Mouse (Mus musculus) kidney, embryonic 16.5 days (tissue): ENCODE data around the gene Add2. TPM values are rescaled to one million over a fixed set of nuclear protein-coding genes. Genes with fewer than 3 reads are reported as not detected.
"Not testable (repeated sequence)": the region's sequence is repeated elsewhere in the genome, so short reads cannot be mapped to it uniquely, and the experiment has no call there.

ENCODE experiments used
- ATAC-seq: fragments of 200-750 bp; cut with Nextera tagmentation; 2 replicates; pipeline ENCODE4 v1.8.0; 2017; ENCODE audit warnings: moderate TSS enrichment; ENCODE audit not compliant: low FRiP score, low TSS enrichment
- H3K27ac ChIP-seq: fragments of 300-500 bp; sonication (generic); 2 replicates; pipeline ENCODE4 v1.5.1; 2014; ENCODE audit warnings: low read length
- H3K27me3 ChIP-seq: fragments of 300-500 bp; sonication (generic); 2 replicates; pipeline ENCODE4 v1.6.1; 2014; ENCODE audit warnings: low read length, control low read depth, mixed read lengths; ENCODE audit not compliant: insufficient read depth
- H3K36me3 ChIP-seq: fragments of 300-500 bp; sonication (generic); 2 replicates; pipeline ENCODE4 v1.6.1; 2014; ENCODE audit warnings: low read length, control low read depth, mixed read lengths; ENCODE audit not compliant: insufficient read depth
- H3K4me1 ChIP-seq: fragments of 300-500 bp; sonication (generic); 2 replicates; pipeline ENCODE4 v1.6.1; 2014; ENCODE audit warnings: low read length, control low read depth, mixed read lengths; ENCODE audit not compliant: insufficient read depth
- H3K4me2 ChIP-seq: fragments of 300-500 bp; sonication (generic); replicated peaks from 2 replicates; pipeline ENCODE4 v1.6.1; 2014; ENCODE audit warnings: low read depth, low read length
- H3K4me3 ChIP-seq: fragments of 300-500 bp; sonication (generic); 2 replicates; pipeline ENCODE4 v1.5.1; 2014; ENCODE audit warnings: mild to moderate bottlenecking, low read length
- H3K9ac ChIP-seq: fragments of 300-500 bp; sonication (generic); replicated peaks from 2 replicates; pipeline ENCODE4 v1.6.1; 2014; ENCODE audit warnings: low read length
- H3K9me3 ChIP-seq: fragments of 300-500 bp; sonication (generic); 2 replicates; pipeline ENCODE4 v1.6.1; 2016; ENCODE audit warnings: low read length, control low read depth
- WGBS: fragments of 180-500 bp; shearing (Covaris S2); extraction: QIAGEN DNeasy Blood & Tissue Kit; methylation state at CpG from one replicate; pipeline ENCODE4 v1.1.7; 2014; 5-methylcytosine and 5-hydroxymethylcytosine counted together
- polyA plus RNA-seq: library from polyadenylated mRNA; unstranded; fragments of >200 nt; fragmentation: Nextera tagmentation; extraction: Ambion mirVana; gene quantifications from 2 replicates; pipeline ENCODE4 v1.2.1, GENCODE M21; 2015

Add2 gene
- polyA plus RNA-seq, result 5.0 and 6.0 TPM in 2 replicates

- peak within 1 kb of the TSS; percentile 70 for H3K4me2 ChIP-seq
- no peaks in the 10 kb centered on the region for H3K9me3 ChIP-seq
- no peak within 1 kb of the TSS for H3K27ac ChIP-seq
- H3K4me3 ChIP-seq, result peak within 1 kb of the TSS; percentile 43
- peaks cover 12% of the 10 kb centered on the region for H3K27me3 ChIP-seq
- no peaks in the 10 kb centered on the region for H3K36me3 ChIP-seq
- peak; percentile 61 for ATAC-seq
- WGBS, result under 1% methylated on average over 53 of the region's 56 CpGs
- peak within 1 kb of the TSS; percentile 47 for H3K9ac ChIP-seq
- no peaks in the 10 kb centered on the region for H3K4me1 ChIP-seq
Observed at GRCm38 (mm10) chr6:86028601-86029322, at the start of gene Add2. Gene Add2 (plus strand): TSS chr6:86028681.

GRCm38 (mm10) chr6:85978736-85979135 lies 49.7 kb upstream of the Add2 start:
- H3K9me3 ChIP-seq, H3K4me2 ChIP-seq, H3K4me1 ChIP-seq, H3K27ac ChIP-seq, H3K9ac ChIP-seq, ATAC-seq, H3K36me3 ChIP-seq, H3K4me3 ChIP-seq, H3K27me3 ChIP-seq: not testable (repeated sequence)
- WGBS, result 87% methylated on average over 4 of the region's 4 CpGs

- no peak overlapping the region for H3K4me3 ChIP-seq
- WGBS, result 79% methylated on average over 8 of the region's 8 CpGs
- no peaks in the 10 kb centered on the region for H3K9me3 ChIP-seq
- H3K27ac ChIP-seq, result no peak overlapping the region
- no peaks in the 10 kb centered on the region for H3K36me3 ChIP-seq
- no peak overlapping the region for H3K9ac ChIP-seq
- no peaks in the 10 kb centered on the region for H3K4me1 ChIP-seq
- H3K4me2 ChIP-seq, result no peak overlapping the region
- H3K27me3 ChIP-seq, result no peaks in the 10 kb centered on the region
- no peak for ATAC-seq
Observed at GRCm38 (mm10) chr6:85984351-85984750, 44.1 kb upstream of the Add2 start.

- not testable (repeated sequence) for H3K9ac ChIP-seq, H3K9me3 ChIP-seq, H3K4me3 ChIP-seq, ATAC-seq, H3K4me2 ChIP-seq, H3K27ac ChIP-seq, H3K4me1 ChIP-seq, H3K36me3 ChIP-seq, H3K27me3 ChIP-seq
- 83% methylated on average over 5 of the region's 5 CpGs for WGBS
Observed at GRCm38 (mm10) chr6:85989570-85989969, 38.9 kb upstream of the Add2 start.

- H3K9me3 ChIP-seq, ATAC-seq, H3K4me2 ChIP-seq, H3K27ac ChIP-seq, H3K4me3 ChIP-seq, H3K4me1 ChIP-seq, H3K36me3 ChIP-seq, H3K27me3 ChIP-seq, H3K9ac ChIP-seq: not testable (repeated sequence)
- WGBS, result 84% methylated on average over 5 of the region's 5 CpGs
Observed at GRCm38 (mm10) chr6:85990774-85991173, 37.7 kb upstream of the Add2 start.

GRCm38 (mm10) chr6:86003405-86003925 lies 25.0 kb upstream of the Add2 start:
- 75% methylated on average over 18 of the region's 18 CpGs for WGBS
- H3K36me3 ChIP-seq, result no peaks in the 10 kb centered on the region

GRCm38 (mm10) chr6:86004271-86005148 lies 24.0 kb upstream of the Add2 start:
- Histone ChIP-seq H3K4me3 (no peak overlapping the region), H3K27me3 (no peaks in the 10 kb centered on the region), H3K4me1 (peaks cover 3% of the 10 kb centered on the region; the same call in 1 of the 2 replicates), H3K27ac (no peak overlapping the region), H3K4me2 (peak overlapping the region; percentile 35; the same call in 1 of the 2 replicates), H3K36me3 (no peaks in the 10 kb centered on the region), H3K9ac (no peak overlapping the region), H3K9me3 (no peaks in the 10 kb centered on the region)
- WGBS, result 13% methylated on average over 18 of the region's 18 CpGs
- ATAC-seq, result peak; percentile 93

More at GRCm38 (mm10) chr6:86003405-86003925, 25.0 kb upstream of the Add2 start:
- no peak overlapping the region for H3K9ac ChIP-seq
- H3K4me3 ChIP-seq, result no peak overlapping the region
- no peak overlapping the region for H3K27ac ChIP-seq
- ATAC-seq, result no peak
- H3K4me2 ChIP-seq, result no peak overlapping the region
- no peaks in the 10 kb centered on the region for H3K9me3 ChIP-seq
- H3K4me1 ChIP-seq, result peaks cover 3% of the 10 kb centered on the region; the same call in 1 of the 2 replicates
- H3K27me3 ChIP-seq, result no peaks in the 10 kb centered on the region

- Histone ChIP-seq H3K4me3 (no peak overlapping the region), H3K27ac (no peak overlapping the region), H3K4me1 (no peaks in the 10 kb centered on the region), H3K36me3 (no peaks in the 10 kb centered on the region), H3K27me3 (no peaks in the 10 kb centered on the region), H3K9me3 (no peaks in the 10 kb centered on the region), H3K9ac (no peak overlapping the region), H3K4me2 (no peak overlapping the region)
- 40% methylated on average over 4 of the region's 4 CpGs for WGBS
- ATAC-seq, result no peak
Observed at GRCm38 (mm10) chr6:86009980-86010379, 18.5 kb upstream of the Add2 start.

GRCm38 (mm10) chr6:86014812-86015211 lies 13.7 kb upstream of the Add2 start:
- H3K27ac ChIP-seq, H3K9me3 ChIP-seq, H3K36me3 ChIP-seq, H3K9ac ChIP-seq, H3K4me2 ChIP-seq, H3K4me3 ChIP-seq, H3K4me1 ChIP-seq, H3K27me3 ChIP-seq: not testable (repeated sequence)
- 0 out of 2 replicates have a peak, but pooled peaks have one; percentile 72 for ATAC-seq
- 59% methylated on average over 5 of the region's 5 CpGs for WGBS
